Mouse (Mus musculus) midbrain, embryonic 15.5 days (tissue): ENCODE results near the gene Gnb4. TPM values are rescaled to one million over a fixed set of nuclear protein-coding genes. Genes with fewer than 3 reads are reported as not detected.

ENCODE experiments used
- ATAC-seq: fragments of 200-750 bp; cut with Nextera tagmentation; replicated peaks from 2 replicates; pipeline ENCODE4 v1.8.0; 2017; ENCODE audit warnings: moderate TSS enrichment
- H3K27ac ChIP-seq: fragments of 300-500 bp; sonication (generic); 2 replicates; pipeline ENCODE4 v1.5.1; 2015; ENCODE audit warnings: mild to moderate bottlenecking, inconsistent platforms
- H3K27me3 ChIP-seq: fragments of 300-500 bp; sonication (generic); replicated peaks from 2 replicates; pipeline ENCODE4 v1.6.1; 2015; ENCODE audit warnings: inconsistent platforms
- H3K36me3 ChIP-seq: fragments of 300-500 bp; sonication (generic); replicated peaks from 2 replicates; pipeline ENCODE4 v1.6.1; 2015; ENCODE audit warnings: inconsistent platforms
- H3K4me1 ChIP-seq: fragments of 300-500 bp; sonication (generic); 2 replicates; pipeline ENCODE4 v1.6.1; 2015; ENCODE audit warnings: inconsistent platforms
- H3K4me2 ChIP-seq: fragments of 300-500 bp; sonication (generic); 2 replicates; pipeline ENCODE4 v1.6.1; 2015; ENCODE audit warnings: inconsistent platforms, mild to moderate bottlenecking, moderate library complexity
- H3K4me3 ChIP-seq: fragments of 300-500 bp; sonication (generic); 2 replicates; pipeline ENCODE4 v1.5.1; 2015; ENCODE audit warnings: mild to moderate bottlenecking, inconsistent platforms
- H3K9ac ChIP-seq: fragments of 300-500 bp; sonication (generic); 2 replicates; pipeline ENCODE4 v1.6.1; 2015; ENCODE audit warnings: mild to moderate bottlenecking, inconsistent platforms
- H3K9me3 ChIP-seq: fragments of 300-500 bp; sonication (generic); 2 replicates; pipeline ENCODE4 v1.6.1; 2016; ENCODE audit warnings: inconsistent platforms
- WGBS: fragments of 180-500 bp; shearing (Covaris S2); methylation state at CpG from one replicate; pipeline ENCODE4 v1.1.7; 2015; ENCODE audit warnings: mixed read lengths; 5-methylcytosine and 5-hydroxymethylcytosine counted together
- polyA plus RNA-seq: library from polyadenylated mRNA; unstranded; fragments of >200 nt; fragmentation: Nextera tagmentation; extraction: Ambion mirVana; gene quantifications from 2 replicates; pipeline ENCODE4 v1.2.1, GENCODE M21; 2015

Gnb4 gene
- polyA plus RNA-seq, 1 experiment from 2014 or later, result 90.4 TPM

DNA sequence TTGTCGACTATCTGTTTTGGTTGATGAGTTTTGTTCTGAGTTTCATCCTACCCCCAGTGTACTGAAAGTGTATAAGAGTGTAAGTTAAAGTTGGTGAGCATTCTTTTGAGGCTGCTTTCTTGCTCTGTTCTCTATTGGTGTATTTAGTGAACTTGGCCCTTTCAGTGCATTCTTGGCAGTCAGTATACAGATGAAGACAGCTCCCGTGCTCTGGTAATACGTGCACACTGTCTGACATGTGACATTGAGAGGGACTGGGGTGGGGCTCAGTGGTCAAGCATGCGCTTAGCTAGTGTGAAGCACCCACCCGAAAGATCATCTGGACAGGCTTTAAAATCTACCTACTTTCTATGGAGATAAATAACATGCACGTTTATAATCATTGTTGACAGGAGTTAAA, 53.0 kb downstream of the Gnb4 start:
- no peak for ATAC-seq
- no peaks in the 10 kb centered on the region for H3K27me3 ChIP-seq
- no peaks in the 10 kb centered on the region for H3K4me1 ChIP-seq
- H3K9ac ChIP-seq, result no peak overlapping the region
- H3K36me3 ChIP-seq, result peaks cover 30% of the 10 kb centered on the region
- H3K9me3 ChIP-seq, result no peaks in the 10 kb centered on the region
- no peak overlapping the region for H3K27ac ChIP-seq
- H3K4me2 ChIP-seq, result no peak overlapping the region
- WGBS, result 92% methylated on average over 6 of the region's 6 CpGs
- H3K4me3 ChIP-seq, result no peak overlapping the region

- 100% methylated on average over 1 of the region's 1 CpGs for WGBS
- Histone ChIP-seq H3K4me1 (no peaks in the 10 kb centered on the region), H3K27me3 (no peaks in the 10 kb centered on the region), H3K9ac (no peak overlapping the region), H3K9me3 (no peaks in the 10 kb centered on the region), H3K4me2 (no peak overlapping the region), H3K27ac (no peak overlapping the region), H3K36me3 (peaks cover 27% of the 10 kb centered on the region), H3K4me3 (no peak overlapping the region)
- no peak for ATAC-seq
These were observed 63.3 kb downstream of the Gnb4 start for GRCm38 (mm10) chr3:32553061-32553460.

GRCm38 (mm10) chr3:32538091-32538490, 78.3 kb downstream of the Gnb4 start:
- Histone ChIP-seq H3K4me3 (no peak overlapping the region), H3K27me3 (no peaks in the 10 kb centered on the region), H3K27ac (no peak overlapping the region), H3K9ac (no peak overlapping the region), H3K36me3 (peaks cover 30% of the 10 kb centered on the region; the same call in 1 of the 2 replicates), H3K4me2 (no peak overlapping the region), H3K9me3 (no peaks in the 10 kb centered on the region), H3K4me1 (no peaks in the 10 kb centered on the region)
- WGBS, result 96% methylated on average over 5 of the region's 5 CpGs
- ATAC-seq, result no peak

- no peak for ATAC-seq
- Histone ChIP-seq H3K4me3 (no peak overlapping the region), H3K9ac (no peak overlapping the region), H3K36me3 (peaks cover 28% of the 10 kb centered on the region; the same call in 1 of the 2 replicates), H3K27me3 (no peaks in the 10 kb centered on the region), H3K27ac (no peak overlapping the region), H3K4me2 (no peak overlapping the region), H3K4me1 (no peaks in the 10 kb centered on the region), H3K9me3 (no peaks in the 10 kb centered on the region)
- 57% methylated on average over 1 of the region's 1 CpGs for WGBS
These were observed 78.8 kb downstream of the Gnb4 start for GRCm38 (mm10) chr3:32537556-32537955.

DNA sequence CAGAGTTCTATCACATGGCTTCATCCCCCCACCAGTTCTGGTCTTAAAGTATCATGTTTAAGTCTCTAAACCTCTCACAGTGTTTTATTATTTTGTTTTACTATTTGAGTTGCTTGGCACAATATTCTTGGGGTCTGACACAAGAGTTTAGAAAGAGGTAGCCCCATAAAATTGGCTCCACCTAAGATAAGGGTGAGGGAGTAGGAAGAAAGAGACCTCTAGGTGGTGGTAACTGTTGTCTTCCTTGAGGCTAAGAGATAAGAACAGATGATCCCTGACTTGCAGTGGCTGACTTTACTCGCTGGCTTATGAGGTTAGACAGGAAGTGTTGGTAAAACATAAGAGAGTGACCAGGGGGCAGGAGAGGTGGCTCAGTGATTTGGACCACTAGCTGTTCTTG, 80.7 kb downstream of the Gnb4 start:
- Histone ChIP-seq H3K27ac (no peak overlapping the region), H3K9me3 (no peaks in the 10 kb centered on the region), H3K27me3 (no peaks in the 10 kb centered on the region), H3K4me1 (no peaks in the 10 kb centered on the region), H3K9ac (no peak overlapping the region), H3K4me2 (no peak overlapping the region), H3K36me3 (peaks cover 20% of the 10 kb centered on the region; the same call in 1 of the 2 replicates), H3K4me3 (no peak overlapping the region)
- no peak for ATAC-seq
- 81% methylated on average over 1 of the region's 1 CpGs for WGBS

Other genes with a start within 250 kb of the Gnb4 start
- gene Pik3ca, start 218.9 kb downstream of the Gnb4 start, polyA plus RNA-seq, result 12.8 and 13.6 TPM in 2 replicates
- gene Kcnmb3, start 124.4 kb downstream of the Gnb4 start, polyA plus RNA-seq, result 0.19 and 0.22 TPM in 2 replicates
- gene Zfp639, start 106.3 kb downstream of the Gnb4 start, polyA plus RNA-seq, result 37.5 and 38.7 TPM in 2 replicates
- 30.3 and 34.1 TPM in 2 replicates for gene Mfn1, start 87.1 kb downstream of the Gnb4 start, polyA plus RNA-seq
- 67.7 and 75.9 TPM in 2 replicates for gene Actl6a, start 89.7 kb upstream of the Gnb4 start, polyA plus RNA-seq
- 268 and 273 TPM in 2 replicates for gene Ndufb5, start 120.4 kb upstream of the Gnb4 start, polyA plus RNA-seq
- 27.0 and 28.6 TPM in 2 replicates for gene Mrpl47, start 121.0 kb upstream of the Gnb4 start, polyA plus RNA-seq
- gene Usp13, start 201.0 kb upstream of the Gnb4 start, polyA plus RNA-seq, result 14.4 and 18.2 TPM in 2 replicates